Mouse (Mus musculus): ENCODE measurements around the gene Plaa.

- no peak for TF ChIP-seq POLR2A (IDR thresholded peaks at IDR 0.05; ENCODE audit: low read depth, low read length)
- TF ChIP-seq CTCF (IDR thresholded peaks at IDR 0.05; ENCODE audit: borderline replicate concordance, insufficient read depth, low read length), result no peak
Observed at GRCm38 (mm10) chr4:94572677-94573076, 30.4 kb downstream of the Plaa start.

All from embryonic fibroblast, embryonic 13.5 days (primary cell).